Mouse (Mus musculus) embryonic fibroblast, embryonic 13.5 days (primary cell): ENCODE measurements around the gene Cdkl3.

Source experiments
- CTCF ChIP-seq: IDR thresholded peaks from 2 replicates; pipeline ENCODE4 v1.5.1; 2011; ENCODE audit warnings: mild to moderate bottlenecking, control low read depth, low read length, moderate library complexity, borderline replicate concordance; ENCODE audit not compliant: insufficient read depth
- POLR2A ChIP-seq: IDR thresholded peaks from 2 replicates; pipeline ENCODE4 v1.6.1; 2011; ENCODE audit warnings: low read depth, mild to moderate bottlenecking, control low read depth, low read length, moderate library complexity

DNA sequence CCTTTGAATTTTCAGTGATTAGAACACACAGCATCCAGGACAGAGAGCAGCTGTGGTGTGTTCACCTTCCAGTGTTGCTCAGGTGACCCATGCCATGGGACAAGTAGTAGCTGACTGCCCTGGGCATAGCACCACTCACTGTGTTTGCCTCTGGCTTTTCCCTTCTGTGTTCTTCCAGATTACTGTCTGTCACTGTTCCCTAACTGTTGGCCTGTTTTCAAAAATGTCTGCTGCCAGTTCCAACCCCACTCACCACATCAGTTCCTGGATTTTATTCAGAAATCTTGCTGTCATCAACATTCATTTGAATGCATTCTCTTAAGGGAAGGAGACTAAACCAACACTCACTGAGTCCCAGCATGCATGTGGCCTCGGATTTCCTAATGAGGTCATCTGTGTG, 29.9 kb downstream of the Cdkl3 start:
- TF ChIP-seq POLR2A, result no peak
- TF ChIP-seq CTCF, result no peak
